Mouse (Mus musculus) thymus, adult 18-20 months (tissue): ENCODE data around the gene Meaf6.
A peak's percentile ranks its signal among the peaks of the same experiment; 100 is the strongest.

Source experiments
- DNase-seq, 2 experiments: peaks; one replicate each; pipeline ENCODE4 v3.0.0; 2022; ENCODE audit warnings: mixed read lengths in 2 of 2

The Meaf6 gene

DNA sequence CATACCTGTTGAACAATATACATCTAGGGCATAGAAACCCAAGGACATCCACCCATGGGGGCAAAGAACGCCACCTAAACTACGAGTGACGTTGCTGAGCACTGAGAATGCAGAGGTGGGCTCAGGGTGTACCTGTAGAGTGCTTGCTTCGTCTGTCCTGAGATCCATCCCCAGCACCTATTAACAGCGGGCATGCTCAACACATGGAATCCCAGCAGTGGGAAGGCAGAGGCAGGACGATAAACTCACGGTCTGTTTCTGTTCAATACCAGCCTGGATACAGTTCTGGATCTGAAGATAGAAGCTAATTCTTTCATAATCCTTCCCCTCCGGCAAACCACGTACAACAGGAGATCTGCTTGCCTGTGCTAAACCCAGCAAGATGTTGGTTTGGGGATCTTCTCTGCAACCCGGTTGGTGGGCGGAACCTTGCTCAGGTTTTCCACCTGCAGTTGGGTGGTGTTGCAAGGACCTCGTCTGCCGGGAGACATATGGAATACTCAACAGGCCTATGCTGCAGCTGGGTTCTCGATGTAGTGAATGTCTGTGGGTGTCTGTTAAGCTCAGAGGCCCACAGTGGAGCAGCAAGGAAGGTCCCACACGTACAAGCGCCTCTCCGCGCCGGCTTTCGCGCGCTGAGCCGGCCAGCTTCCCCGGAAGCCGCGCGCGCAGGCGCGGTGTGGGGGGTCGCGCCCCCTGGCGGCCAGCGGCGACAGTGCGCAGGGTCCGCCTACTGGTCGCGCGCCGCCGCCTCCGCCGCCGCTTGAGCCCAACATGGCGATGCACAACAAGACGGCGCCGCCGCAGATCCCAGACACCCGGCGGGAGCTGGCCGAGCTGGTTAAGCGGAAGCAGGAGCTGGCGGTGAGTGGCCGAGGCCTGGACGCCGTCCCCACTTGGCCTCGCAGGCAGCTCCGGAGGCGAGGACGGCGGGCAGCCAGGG, at the start of gene Meaf6:
Meaf6 (plus strand) TSS at position 732 of the 943 bp plus-strand sequence.
- DNase-seq: peak; percentile 78 to 80

DNA sequence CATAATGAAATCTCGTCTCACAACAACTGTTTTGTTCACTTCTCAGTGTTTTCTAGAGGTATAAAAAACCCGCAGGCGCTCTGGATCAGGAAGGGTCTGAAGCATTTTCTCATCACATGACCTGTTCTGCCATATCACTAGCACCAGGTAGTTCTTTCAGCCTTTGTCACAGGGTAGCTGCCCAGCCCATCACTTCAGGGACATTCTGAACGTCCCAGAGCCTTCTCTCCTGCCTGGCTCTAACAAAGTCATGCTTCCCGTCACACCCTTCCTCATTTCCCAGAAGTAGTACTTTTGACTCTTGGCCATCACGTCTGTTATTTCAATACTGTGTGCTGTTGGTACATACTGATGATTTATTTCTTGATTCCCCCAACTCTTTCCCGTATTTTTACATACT, 40.5 kb upstream of the Meaf6 start:
- DNase-seq: no peak

DNA sequence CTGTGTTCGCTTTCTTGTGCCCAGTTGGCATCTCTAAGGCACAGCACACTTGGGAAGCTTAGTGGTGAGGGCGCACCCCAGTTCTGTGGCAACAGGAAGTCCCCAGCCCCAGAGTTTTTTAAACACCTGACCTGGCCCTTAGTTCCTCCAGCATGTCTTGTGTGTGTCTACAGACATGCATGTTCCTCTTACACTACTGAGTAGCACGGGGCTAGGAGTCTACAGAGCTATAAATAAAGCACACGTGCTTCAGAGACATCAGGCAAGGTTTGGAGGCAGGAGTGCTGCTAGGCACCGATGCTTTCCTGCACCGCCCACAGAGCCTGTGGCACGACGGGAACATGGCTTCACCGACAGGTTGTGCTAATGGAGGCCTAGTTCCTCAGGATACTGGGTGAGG, 29.5 kb upstream of the Meaf6 start:
- DNase-seq: no peak

DNA sequence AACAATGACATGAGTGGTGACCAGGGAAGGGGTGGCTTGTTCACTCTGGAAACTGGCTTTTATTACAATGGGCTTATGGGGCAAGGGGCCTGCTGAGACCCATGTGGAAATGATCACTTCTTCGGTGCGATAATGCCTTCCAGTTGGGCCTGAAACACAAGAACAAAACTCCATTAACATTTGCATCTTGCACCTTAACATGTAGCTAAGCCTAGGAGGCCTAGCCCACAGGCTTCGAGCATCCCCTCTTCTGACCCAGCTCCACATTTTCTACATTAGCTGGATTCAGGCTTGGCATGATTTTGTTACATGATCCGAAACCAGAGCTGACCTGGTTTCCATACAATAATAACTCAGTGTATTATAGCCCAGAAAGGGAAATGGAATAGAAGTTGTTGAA, 28.5 kb upstream of the Meaf6 start:
- no peak for DNase-seq

DNA sequence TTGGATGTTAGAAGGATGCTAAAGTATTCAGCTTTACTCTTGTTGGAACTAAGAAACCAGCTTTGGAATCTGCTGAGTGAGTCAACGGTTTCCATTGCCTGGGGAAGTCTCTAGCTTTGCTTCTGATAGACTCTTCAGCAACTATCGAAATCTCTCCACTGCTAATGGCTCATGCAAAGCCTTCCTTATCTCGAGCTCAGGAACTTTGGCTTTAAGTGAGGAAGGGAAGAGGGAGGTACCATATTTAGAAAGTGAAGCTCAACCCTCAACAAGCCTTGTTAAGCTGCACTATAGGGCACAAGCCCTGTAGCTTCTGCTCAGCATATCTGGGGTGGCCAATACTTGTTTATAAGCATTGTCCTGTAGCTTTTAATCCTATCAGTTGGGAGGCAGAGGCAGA, 27.7 kb upstream of the Meaf6 start:
- no peak for DNase-seq

DNA sequence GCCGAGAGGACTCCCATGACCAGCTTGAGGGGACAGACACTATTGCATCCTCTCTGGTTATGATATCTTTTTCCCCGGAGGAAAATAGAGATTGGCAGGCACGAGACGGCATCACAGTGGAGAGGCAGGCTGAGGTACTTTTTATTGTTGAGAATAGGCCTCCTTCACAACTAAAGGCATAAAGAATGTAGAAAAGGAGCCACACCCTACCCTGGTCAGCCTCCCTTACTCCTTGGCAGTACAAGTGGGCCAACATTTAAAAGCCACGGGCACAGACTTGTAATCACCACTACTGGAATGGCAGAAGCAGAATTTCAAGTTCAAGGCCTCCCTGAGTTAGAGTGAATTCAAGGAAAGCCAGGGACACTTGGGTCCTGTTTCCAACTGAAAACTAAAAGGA, 26.9 kb upstream of the Meaf6 start:
- DNase-seq: no peak

DNA sequence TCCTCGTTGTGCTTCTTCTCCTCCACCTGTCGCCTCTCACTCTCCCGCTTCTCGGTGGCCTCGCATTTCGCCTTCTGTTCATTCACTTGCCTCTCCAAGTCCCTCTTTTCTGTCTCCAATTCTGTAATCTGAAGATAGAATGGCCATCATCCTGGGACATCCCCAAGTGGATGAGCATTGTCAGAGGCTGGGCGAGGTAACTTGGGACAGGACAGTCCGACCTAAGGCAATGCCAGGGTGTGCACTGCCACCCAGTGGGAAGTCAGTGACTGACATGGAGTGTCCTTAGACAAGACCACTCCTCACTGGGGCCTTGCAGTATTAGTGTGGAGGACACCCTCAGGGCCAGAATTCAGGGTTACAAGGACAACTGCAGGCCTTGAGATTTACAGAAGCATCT, 25.9 kb upstream of the Meaf6 start:
- no peak for DNase-seq

DNA sequence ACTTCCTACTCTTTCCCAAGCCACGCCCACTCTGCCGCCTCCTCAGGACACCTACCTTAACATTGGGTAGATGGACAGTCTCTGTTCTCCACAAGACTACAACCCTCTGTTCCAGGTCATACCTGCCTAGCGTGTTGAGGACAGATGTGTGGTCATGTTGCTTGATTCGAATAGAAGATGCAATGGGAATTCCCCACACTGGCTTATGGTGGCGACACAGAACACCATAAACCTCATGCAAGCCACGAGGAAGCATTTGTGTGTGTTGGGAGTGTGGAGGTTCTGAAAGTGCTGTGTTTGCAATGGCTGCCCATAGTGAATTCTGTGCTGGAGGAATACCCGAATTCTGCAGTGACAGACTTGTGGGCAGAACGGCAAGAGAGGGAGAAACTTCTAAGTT, 21.1 kb upstream of the Meaf6 start:
- DNase-seq: no peak

DNA sequence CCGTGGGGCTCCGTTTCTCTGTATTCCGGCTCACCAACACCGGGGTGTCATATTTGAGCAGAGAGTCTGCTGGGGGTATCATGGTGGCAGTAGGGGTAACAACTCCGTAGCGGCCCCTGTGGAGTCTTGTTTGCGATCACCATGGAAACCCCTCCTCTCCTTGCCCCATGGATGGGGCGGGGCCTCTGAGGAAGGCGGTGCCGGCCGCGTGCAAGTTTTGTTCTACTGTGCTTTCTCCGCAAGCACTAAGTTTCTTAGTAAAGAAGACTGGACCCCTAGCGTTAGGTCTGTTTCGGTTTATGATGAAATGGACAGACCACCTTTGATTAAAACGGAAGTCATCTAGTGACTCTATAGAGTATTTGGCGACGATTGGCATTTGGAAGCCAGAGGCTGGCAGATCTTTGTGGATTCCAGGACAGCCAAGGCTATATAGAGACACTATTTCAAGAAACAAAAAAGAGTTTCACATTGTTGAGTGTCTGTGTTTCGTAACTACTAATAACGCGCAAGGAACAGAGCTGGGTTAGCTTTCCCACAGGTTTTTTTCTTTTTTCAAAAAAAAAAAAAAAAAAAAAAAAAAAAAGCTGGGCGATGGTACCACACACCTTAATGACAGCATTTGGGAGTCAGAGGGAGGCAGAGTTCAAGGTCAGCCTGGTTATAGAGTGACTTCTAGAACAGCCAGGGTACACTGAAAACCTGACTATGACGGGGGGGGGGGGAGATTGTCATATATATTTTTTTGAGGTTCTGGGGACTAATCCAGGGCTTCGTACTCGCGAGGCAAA, 19.2 kb upstream of the Meaf6 start, which contains the start of gene Dnali1:
Dnali1 (minus strand) TSS at position 187 of the 791 bp plus-strand sequence.
- peak; percentile 43 to 53 for DNase-seq

DNA sequence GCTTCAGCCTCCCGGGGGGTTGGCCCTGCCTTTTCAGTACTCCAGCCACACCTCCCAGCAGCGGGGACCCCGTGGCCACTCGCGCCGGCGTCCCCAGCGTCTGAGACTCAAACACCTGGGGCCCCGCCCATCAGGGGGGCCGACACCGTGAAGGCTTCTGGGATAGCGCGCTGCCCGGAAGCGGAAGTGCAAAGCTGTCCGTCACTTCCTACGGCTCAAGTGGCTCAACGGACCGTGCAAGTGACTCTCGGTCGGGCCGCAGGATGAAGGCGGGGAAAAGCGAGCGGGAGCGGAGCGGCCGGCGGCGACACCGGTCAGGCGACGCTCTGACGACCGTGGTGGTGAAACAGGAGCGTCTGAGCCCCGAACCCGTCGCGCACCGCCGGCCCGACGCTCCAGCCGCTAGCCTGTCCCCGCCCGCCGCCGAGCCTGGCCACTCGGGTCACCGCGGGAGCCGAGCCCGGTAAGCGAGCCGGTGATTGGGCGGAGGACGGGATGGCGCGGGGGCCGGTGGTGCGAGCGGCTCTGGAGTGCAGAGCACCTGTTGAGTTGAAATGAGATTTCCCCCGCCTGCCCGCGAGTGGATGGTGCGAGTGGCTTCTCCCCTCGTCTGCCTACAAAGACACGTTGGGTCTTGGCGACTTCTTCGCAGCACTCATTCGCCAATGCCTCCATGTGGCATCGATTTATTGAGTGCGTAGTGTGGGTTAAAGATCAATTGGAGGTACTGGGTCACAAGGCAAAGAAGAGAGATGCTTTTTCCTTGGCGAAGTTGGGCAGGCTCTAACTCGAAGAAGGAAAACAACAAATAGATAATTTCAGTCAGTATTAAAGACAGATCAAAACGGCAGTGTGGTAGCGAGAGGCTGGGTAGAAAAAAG, 18.2 kb upstream of the Meaf6 start, which contains the start of gene Snip1:
Snip1 (plus strand) TSS at position 183 of the 881 bp plus-strand sequence.
- DNase-seq: peak; percentile 87 to 88

DNA sequence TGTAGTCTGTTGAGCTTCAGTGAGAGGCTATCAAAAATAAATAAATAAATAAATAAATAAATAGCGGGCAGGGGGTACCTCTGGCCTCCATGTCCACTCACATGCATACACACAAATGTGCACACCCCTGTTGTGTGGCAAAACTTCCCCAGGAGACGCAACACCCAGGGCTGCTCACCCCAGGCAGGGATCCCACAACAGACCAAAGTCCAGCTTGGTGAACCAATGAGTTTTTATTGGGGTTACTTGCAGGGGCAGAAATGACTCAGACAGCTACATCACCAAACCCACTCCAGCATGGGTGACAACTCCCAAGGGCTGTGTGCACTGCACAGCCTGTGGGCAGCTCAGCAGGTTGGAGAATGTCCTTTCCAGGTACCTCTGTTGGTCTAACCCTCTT, 7.2 kb upstream of the Meaf6 start:
- no peak for DNase-seq

DNA sequence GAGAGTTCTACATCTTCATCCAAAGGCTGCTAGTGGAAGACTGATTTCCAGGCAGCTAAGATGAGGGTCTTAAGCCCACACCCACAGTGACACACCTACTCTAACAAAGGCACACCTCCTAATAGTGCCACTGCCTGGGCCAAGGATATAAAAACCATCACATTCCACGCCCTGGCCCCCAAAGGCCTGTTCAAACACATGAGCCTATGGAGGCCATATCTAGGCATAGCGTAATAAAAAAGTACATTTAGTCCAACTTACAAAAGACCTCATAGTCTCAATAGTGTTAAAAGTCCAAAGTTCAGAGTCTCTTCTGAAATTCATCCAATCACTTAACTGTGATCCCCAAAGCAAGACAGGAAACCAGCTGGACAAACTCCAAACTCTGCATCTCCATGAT, 6.2 kb upstream of the Meaf6 start:
- DNase-seq: no peak

DNA sequence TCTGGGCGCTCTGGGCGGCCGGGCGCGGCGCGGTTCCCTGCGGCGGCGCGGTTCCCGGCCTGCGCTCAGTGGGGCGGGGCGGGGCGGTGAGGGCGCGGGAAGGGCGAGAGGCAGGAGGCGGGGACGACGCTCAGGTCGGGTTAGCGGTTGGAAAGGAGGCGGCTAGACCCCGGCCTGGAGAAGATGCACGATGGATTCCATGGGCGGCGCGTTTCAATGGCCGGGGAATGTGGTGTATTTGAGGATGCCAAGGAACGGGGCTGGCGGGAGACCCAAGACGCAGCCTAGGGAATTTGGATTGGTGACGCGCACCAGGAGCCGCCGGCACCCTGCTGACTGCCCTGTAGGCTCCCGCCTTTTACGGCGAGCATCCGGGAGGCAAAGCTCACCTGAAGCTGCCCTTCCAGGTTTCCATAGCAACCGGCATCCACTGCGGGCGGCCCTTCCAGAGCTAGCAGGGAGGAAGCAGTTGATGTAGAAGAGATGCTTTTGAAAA, 460 bp downstream of the Meaf6 start:
- DNase-seq: peak in 1 of 2 experiments; percentile 55

DNA sequence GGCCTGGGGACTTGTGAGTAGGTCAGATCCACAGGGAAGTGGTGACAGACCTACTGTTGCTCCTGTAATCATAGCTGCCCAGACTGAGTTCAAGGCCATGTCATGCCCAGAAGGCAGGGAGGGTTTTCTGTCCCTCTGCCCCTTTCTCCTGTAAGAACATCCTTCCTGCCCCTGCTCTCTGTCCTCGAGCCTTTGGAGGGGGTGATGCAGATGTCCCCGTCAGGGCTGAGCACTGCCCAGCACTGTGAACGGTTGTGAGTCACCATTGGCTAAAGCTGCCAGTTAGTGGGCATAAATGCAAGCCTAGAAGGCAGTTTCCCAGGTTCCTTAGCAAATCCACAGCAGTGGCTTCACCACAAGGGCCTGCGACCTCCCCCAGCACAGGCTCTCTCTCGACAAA, 8.1 kb downstream of the Meaf6 start:
- DNase-seq: no peak

DNA sequence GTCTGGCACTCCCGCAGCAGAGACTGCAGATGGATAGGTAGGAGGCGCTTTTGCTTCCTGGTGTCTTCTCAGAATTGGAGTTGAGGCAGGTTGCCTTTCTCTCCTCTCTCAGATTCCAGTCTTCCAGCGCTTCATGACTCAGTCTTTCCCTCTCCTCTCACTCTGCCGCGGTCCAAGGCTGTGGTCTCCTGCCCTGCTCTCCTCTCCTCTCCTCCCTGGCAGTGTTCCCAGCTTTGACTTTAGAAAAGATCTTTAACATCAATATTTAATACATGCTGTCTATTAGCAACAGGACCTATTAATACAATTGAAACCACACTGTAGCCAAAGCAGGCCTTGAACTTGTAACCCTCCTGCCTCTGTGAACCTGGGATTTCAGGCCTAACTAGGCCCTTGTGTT, 11.1 kb downstream of the Meaf6 start:
- DNase-seq: no peak

DNA sequence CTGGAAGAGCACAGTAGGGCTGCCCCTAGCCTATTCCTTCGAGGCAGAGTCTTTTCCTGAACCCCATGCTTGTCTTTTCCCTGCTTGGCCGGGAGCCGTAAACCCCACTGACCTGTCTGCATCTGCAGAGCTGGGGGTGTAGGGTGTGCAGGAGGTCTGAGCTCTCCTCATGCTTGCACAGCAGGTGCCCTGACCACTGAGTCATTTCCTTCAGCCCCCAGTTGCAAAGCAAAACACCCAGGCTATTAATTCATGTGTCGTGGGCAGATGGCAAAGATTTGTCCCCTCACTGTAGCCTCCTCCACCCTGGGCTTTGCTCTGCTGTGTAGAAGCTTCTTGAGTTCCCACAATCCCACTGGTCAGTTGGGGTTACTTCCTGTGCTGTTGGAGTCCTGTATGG, 12.5 kb downstream of the Meaf6 start:
- DNase-seq: no peak

DNA sequence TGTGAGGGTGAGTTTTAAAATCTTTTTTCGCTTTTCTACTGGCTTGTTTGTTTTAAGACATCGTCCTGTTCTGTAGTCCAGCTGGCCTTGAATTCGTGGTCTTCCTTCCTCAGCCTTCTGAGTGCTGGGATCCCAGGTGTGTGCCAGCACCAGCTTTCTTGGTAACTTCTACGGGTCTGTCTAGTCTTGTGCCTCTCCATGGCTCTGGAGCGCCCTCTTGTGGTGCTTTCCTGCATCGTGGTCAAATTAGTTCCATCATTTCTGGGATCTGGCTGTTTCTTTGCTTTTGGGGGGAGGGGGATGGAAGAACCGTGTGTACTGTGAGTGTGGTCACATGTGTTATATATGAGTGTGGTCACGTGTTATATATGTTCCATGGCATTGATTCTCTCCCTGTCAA, 14.5 kb downstream of the Meaf6 start:
- peak; percentile 46 to 56 for DNase-seq

DNA sequence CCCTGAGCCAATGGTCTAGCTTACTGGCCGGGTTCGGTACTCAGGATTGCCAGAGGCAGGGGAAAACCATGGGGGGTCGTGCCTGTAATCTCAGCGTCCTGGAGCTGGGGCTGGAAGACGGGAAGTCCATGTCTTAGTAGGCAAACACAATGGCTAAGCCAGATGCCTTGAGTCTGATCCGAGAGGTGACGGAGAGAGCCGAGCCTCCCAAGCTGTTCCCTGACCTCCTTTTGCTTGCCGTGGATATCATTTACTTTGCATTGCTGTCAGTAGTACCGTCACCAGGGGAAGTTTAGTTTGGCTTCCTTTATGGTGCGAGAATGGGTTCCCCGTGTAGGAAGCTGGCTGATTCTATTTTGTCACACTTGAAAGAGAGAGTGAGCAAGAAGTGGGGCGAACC, 16.4 kb downstream of the Meaf6 start:
- DNase-seq: no peak

DNA sequence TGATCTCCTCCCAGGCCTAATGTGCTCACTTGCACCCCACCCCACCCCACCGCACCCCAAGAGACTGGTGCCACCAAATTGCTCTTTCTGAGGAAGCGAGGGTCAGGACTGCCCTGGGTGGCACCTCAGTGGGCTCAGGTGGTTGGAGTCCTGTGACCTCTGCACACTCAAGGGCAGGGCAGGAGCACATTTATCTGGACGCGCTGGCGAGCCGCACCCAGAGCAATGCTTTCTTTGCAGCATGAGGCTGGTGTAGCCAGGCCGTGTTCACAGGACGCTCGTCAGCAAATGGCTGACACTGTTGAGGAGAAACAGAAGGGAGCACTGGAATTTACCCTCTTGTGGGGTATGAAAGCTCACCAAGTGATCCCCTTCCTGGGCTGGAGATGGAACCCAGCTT, 20.4 kb downstream of the Meaf6 start:
- no peak for DNase-seq

DNA sequence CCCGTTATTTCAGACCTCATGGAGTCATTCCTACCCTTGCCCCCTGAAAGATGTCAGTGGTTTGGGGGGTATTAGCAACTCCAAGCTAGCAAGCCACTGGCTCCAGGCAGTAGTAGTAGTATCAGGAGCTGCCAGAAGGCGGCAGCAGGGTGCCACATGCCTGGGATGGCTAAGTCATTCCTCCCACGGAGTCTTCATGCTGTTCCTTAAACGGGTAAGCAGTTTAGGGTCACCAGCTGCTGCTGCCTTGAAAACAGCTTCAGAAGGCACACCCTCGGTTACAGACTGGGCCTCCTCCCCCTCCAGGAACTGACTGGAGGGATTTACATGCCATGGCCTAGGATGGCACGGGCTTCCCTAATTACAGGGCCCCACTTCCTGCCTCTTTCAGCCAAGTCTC, 29.7 kb downstream of the Meaf6 start:
- peak; percentile 65 to 66 for DNase-seq

DNA sequence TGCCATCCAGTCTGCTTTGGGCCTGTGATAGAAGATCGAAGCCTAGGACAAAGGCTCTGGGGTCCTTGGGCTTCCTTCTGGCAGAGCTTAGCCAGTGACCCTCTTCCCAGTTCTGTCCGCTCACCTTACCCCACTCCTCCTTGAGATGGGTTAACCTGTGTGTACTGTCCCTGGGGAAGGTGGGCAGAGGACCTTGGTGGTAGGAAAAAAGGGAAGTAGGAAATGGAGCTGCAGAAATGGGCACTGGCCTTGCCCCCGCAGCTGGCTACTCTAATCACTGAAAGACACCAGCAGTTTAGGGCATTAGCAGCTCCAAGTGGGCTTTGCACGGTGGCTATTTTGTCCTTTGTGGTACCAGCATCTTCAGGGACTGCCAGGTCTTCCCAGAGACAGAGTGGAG, 30.1 kb downstream of the Meaf6 start:
- DNase-seq: no peak

DNA sequence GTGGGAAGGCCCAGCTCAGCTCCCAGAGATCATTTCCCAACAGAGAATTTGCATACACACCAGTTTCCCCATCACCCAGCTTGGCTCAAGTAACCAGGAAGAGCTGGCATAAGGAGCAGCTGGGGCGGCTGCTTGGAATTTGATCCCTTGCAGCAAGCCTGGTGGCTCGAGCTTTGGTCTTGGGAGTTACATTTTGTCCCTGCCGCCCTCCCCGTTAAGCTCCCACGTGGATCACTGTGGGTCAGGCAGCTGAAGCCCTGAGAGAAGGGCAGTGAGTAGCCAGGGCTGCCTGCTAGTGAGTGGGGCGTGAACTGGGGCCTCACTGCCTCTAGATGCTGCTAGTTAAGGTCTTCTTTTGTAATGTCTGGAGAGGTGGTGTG, 30.8 kb downstream of the Meaf6 start:
- DNase-seq: peak in 1 of 2 experiments; percentile 23
